11 mouse cellular contexts compared by ENCODE assay signal in genomic region chr6:134454093-134454492, GRCm38 (mm10). TPM values are rescaled to one million over a fixed set of nuclear protein-coding genes. Genes with fewer than 3 reads are reported as not detected.
DNase-seq lines count a peak whose midpoint lies in the region; ATAC-seq and TF ChIP-seq lines count a peak whose summit lies in the region.
"Had no signal": no experiment of that assay in that cellular context is flagged by ENCODE, and none has a peak within 500 bp of the region (broad histone marks: within the 10 kb centered on the region; RNA-seq: fewer than 3 reads in every experiment).

No protein-coding gene starts in this region.

- H3K27ac ChIP-seq in heart, postnatal 0 days (ENCODE audit: low read depth), result no peak overlapping the region
- no peak overlapping the region for H3K27ac ChIP-seq in heart, embryonic 12.5 days (ENCODE audit: poor library complexity, severe bottlenecking)
- no peak overlapping the region for H3K27ac ChIP-seq in embryonic facial prominence, embryonic 10.5 days (replicated peaks)
- H3K27ac ChIP-seq: embryonic facial prominence, embryonic 15.5 days; hindbrain, embryonic 14.5 days; limb, embryonic 15.5 days had no signal

- TF ChIP-seq EP300 in heart, postnatal 0 days (IDR thresholded peaks at IDR 0.05; ENCODE audit: low read depth), result no peak

- no peak overlapping the region for H3K9ac ChIP-seq in heart, postnatal 0 days (replicated peaks; ENCODE audit: low read depth, low read length)
- H3K9ac ChIP-seq in heart, embryonic 12.5 days, result no peak overlapping the region
- H3K9ac ChIP-seq: embryonic facial prominence, embryonic 15.5 days; hindbrain, embryonic 14.5 days; limb, embryonic 15.5 days had no signal

- no peaks in the 10 kb centered on the region for H3K9me3 ChIP-seq in heart, postnatal 0 days (replicated peaks; ENCODE audit: control insufficient read depth, low read length)
- H3K9me3 ChIP-seq in heart, embryonic 12.5 days (replicated peaks), result no peaks in the 10 kb centered on the region; the same call in 1 of the 2 replicates
- H3K9me3 ChIP-seq in embryonic facial prominence, embryonic 10.5 days, result no peaks in the 10 kb centered on the region
- H3K9me3 ChIP-seq: embryonic facial prominence, embryonic 15.5 days; limb, embryonic 15.5 days had no signal

- WGBS in heart, postnatal 0 days, result 100% methylated on average over 1 of the region's 1 CpGs
- 85% methylated on average over 1 of the region's 1 CpGs for WGBS in heart, embryonic 12.5 days
- 93% methylated on average over 1 of the region's 1 CpGs for WGBS in embryonic facial prominence, embryonic 10.5 days

- DNase-seq in heart, postnatal 0 days (ENCODE audit: low spot score), result no peak
- peak; percentile 13 for DNase-seq in CD4-positive helper T cell, adult 2 months (ENCODE audit: low read depth, low spot score)
- peak; percentile 25 for DNase-seq in embryonic facial prominence, embryonic 10.5 days (ENCODE audit: low spot score)
- peak; percentile 43 for DNase-seq in lung, postnatal 14 days
- no peak for DNase-seq in layer of hippocampus, adult 8-10 months (ENCODE audit: low spot score in 2 of 2)
- no peak for DNase-seq in MN1 (ENCODE audit: low spot score)

- no peaks in the 10 kb centered on the region for H3K4me1 ChIP-seq in heart, postnatal 0 days (ENCODE audit: control insufficient read depth, insufficient read depth)
- H3K4me1 ChIP-seq in heart, embryonic 12.5 days (replicated peaks), result peaks cover 6% of the 10 kb centered on the region
- peaks cover 12% of the 10 kb centered on the region for H3K4me1 ChIP-seq in embryonic facial prominence, embryonic 10.5 days

- H3K36me3 ChIP-seq in heart, postnatal 0 days (replicated peaks; ENCODE audit: control insufficient read depth, insufficient read depth, low read length), result peaks cover 92% of the 10 kb centered on the region
- H3K36me3 ChIP-seq in heart, embryonic 12.5 days, result peaks cover 85% of the 10 kb centered on the region
- H3K36me3 ChIP-seq in embryonic facial prominence, embryonic 10.5 days (replicated peaks), result peaks cover 99% of the 10 kb centered on the region

- peak; percentile 43 for TF ChIP-seq CTCF in heart, postnatal 0 days (IDR thresholded peaks at IDR 0.05; ENCODE audit: low read depth)

- no peak overlapping the region for H3K4me2 ChIP-seq in heart, postnatal 0 days (ENCODE audit: low read depth, low read length)
- H3K4me2 ChIP-seq in heart, embryonic 12.5 days, result no peak overlapping the region
- H3K4me2 ChIP-seq: embryonic facial prominence, embryonic 15.5 days; hindbrain, embryonic 14.5 days; limb, embryonic 15.5 days had no signal

- ATAC-seq in heart, postnatal 0 days (ENCODE audit: insufficient read depth, low read depth), result no peak
- ATAC-seq in heart, embryonic 12.5 days (ENCODE audit: insufficient number of reproducible peaks, low FRiP score), result no peak
- no peak for ATAC-seq in inflammation-experienced regulatory T-cells, adult 6 months

- no peak overlapping the region for H3K4me3 ChIP-seq in heart, postnatal 0 days (ENCODE audit: low read depth, low read length)
- H3K4me3 ChIP-seq in heart, embryonic 12.5 days, result no peak overlapping the region
- H3K4me3 ChIP-seq in embryonic facial prominence, embryonic 10.5 days, result no peak overlapping the region
- H3K4me3 ChIP-seq: embryonic facial prominence, embryonic 15.5 days; limb, embryonic 15.5 days had no signal

- H3K27me3 ChIP-seq in heart, postnatal 0 days (ENCODE audit: control insufficient read depth, insufficient read depth, low read length), result no peaks in the 10 kb centered on the region
- no peaks in the 10 kb centered on the region for H3K27me3 ChIP-seq in heart, embryonic 12.5 days (replicated peaks)
- H3K27me3 ChIP-seq in embryonic facial prominence, embryonic 10.5 days (replicated peaks; ENCODE audit: low read depth, poor library complexity, severe bottlenecking), result no peaks in the 10 kb centered on the region
- H3K27me3 ChIP-seq: embryonic facial prominence, embryonic 15.5 days; limb, embryonic 15.5 days had no signal

RNA-seq across cellular contexts. Expression of gene Bcl2l14, which starts 58.0 kb away (rescaled TPM):
- 0.69 TPM in 1 of 2 replicates, not detected in the other for total RNA-seq in heart, postnatal 0 days (2014; rRNA removed; ENCODE audit: low replicate concordance)
- polyA plus RNA-seq in heart, postnatal 0 days (2015; fragmentation: Nextera tagmentation; extraction: Ambion mirVana), result 0.22 TPM in 1 of 2 replicates, not detected in the other
- 0.31 TPM in 1 of 2 replicates, not detected in the other for polyA plus RNA-seq in heart, embryonic 12.5 days (2016; fragmentation: Nextera tagmentation; extraction: Ambion mirVana)
- 0.47 and 0.74 TPM in 2 replicates for polyA plus RNA-seq in embryonic facial prominence, embryonic 10.5 days (2016; fragmentation: Nextera tagmentation; extraction: Ambion mirVana)
- total RNA-seq in layer of hippocampus, adult 8-10 months (2022), result not detected
- polyA plus RNA-seq in inflammation-experienced regulatory T-cells, adult 6 months (2017; shearing (Covaris generic)), result 1 to 10 TPM in 2 of 3 experiments, under 1 TPM in 1; 0.79 to 2.6 (median 1.1) TPM

Comparison
In these comparisons a context has a peak if more than half of its experiments do, and no peak if none do; other contexts are left out.
1. DNase-seq: peak in CD4-positive helper T cell, adult 2 months (single experiment), embryonic facial prominence, embryonic 10.5 days (single experiment) and lung, postnatal 14 days (single experiment); none in heart, postnatal 0 days (single experiment), layer of hippocampus, adult 8-10 months (0 of 2) and MN1 (single experiment).